Mouse (Mus musculus): ENCODE data around the gene Col23a1. TPM values are rescaled to one million over a fixed set of nuclear protein-coding genes. Genes with fewer than 3 reads are reported as not detected.

Gene Col23a1
- polyA plus RNA-seq, 1 experiment from 2014 or later = 13.3 TPM

- Histone ChIP-seq H3K4me2 (ENCODE audit: low read length) (no peak overlapping the region), H3K4me1 (ENCODE audit: control insufficient read depth in 2 of 2, insufficient read depth in 2 of 2, low read length in 2 of 2) (peaks cover 7 to 9% of the 10 kb centered on the region in 2 experiments; a peak in 3 of 4 replicates), H3K36me3 (ENCODE audit: control insufficient read depth, insufficient read depth, low read length) (no peaks in the 10 kb centered on the region), H3K4me3 (ENCODE audit: control insufficient read depth in 1 of 2, insufficient read depth in 1 of 2, low read depth in 1 of 2, low read length in 2 of 2) (no peak overlapping the region), H3K9ac (ENCODE audit: low read length) (no peak overlapping the region), H3K27me3 (ENCODE audit: control insufficient read depth, insufficient read depth, low read length) (no peaks in the 10 kb centered on the region), H3K9me3 (ENCODE audit: control insufficient read depth, low read length) (no peaks in the 10 kb centered on the region), H3K27ac (replicated peaks in 1 of 2; ENCODE audit: control insufficient read depth in 1 of 2, insufficient read depth in 1 of 2, low read depth in 2 of 2, low read length in 2 of 2) (no peak overlapping the region)
- ATAC-seq (ENCODE audit: insufficient number of reproducible peaks, insufficient read depth, low FRiP score, low read depth) = no peak
- WGBS = 82% methylated on average over 5 of the region's 5 CpGs
Observed at GRCm38 (mm10) chr11:51343728-51344289, 54.1 kb downstream of the Col23a1 start.

GRCm38 (mm10) chr11:51345481-51346465 is 56.1 kb downstream of the Col23a1 start:
- Histone ChIP-seq H3K27me3 (ENCODE audit: control insufficient read depth, insufficient read depth, low read length) (no peaks in the 10 kb centered on the region), H3K4me1 (ENCODE audit: control insufficient read depth in 2 of 2, insufficient read depth in 2 of 2, low read length in 2 of 2) (peaks cover 7 to 9% of the 10 kb centered on the region in 2 experiments; a peak in 3 of 4 replicates), H3K27ac (replicated peaks in 1 of 2; ENCODE audit: control insufficient read depth in 1 of 2, insufficient read depth in 1 of 2, low read depth in 2 of 2, low read length in 2 of 2) (no peak overlapping the region), H3K4me2 (ENCODE audit: low read length) (no peak overlapping the region), H3K9ac (ENCODE audit: low read length) (no peak overlapping the region), H3K36me3 (ENCODE audit: control insufficient read depth, insufficient read depth, low read length) (no peaks in the 10 kb centered on the region), H3K9me3 (ENCODE audit: control insufficient read depth, low read length) (no peaks in the 10 kb centered on the region), H3K4me3 (ENCODE audit: control insufficient read depth in 1 of 2, insufficient read depth in 1 of 2, low read depth in 1 of 2, low read length in 2 of 2) (no peak overlapping the region)
- ATAC-seq (ENCODE audit: insufficient number of reproducible peaks, insufficient read depth, low FRiP score, low read depth) = no peak
- 71% methylated on average over 21 of the region's 21 CpGs for WGBS

GRCm38 (mm10) chr11:51347756-51348155 is 58.0 kb downstream of the Col23a1 start:
- WGBS = 75% methylated on average over 2 of the region's 2 CpGs
- Histone ChIP-seq H3K9me3 (ENCODE audit: control insufficient read depth, low read length) (no peaks in the 10 kb centered on the region), H3K27ac (replicated peaks in 1 of 2; ENCODE audit: control insufficient read depth in 1 of 2, insufficient read depth in 1 of 2, low read depth in 2 of 2, low read length in 2 of 2) (no peak overlapping the region), H3K4me2 (ENCODE audit: low read length) (no peak overlapping the region), H3K27me3 (ENCODE audit: control insufficient read depth, insufficient read depth, low read length) (no peaks in the 10 kb centered on the region), H3K36me3 (ENCODE audit: control insufficient read depth, insufficient read depth, low read length) (no peaks in the 10 kb centered on the region), H3K4me3 (ENCODE audit: control insufficient read depth in 1 of 2, insufficient read depth in 1 of 2, low read depth in 1 of 2, low read length in 2 of 2) (no peak overlapping the region), H3K9ac (ENCODE audit: low read length) (no peak overlapping the region), H3K4me1 (ENCODE audit: control insufficient read depth in 2 of 2, insufficient read depth in 2 of 2, low read length in 2 of 2) (peaks cover 7 to 9% of the 10 kb centered on the region in 2 experiments; a peak in 3 of 4 replicates)
- no peak for ATAC-seq (ENCODE audit: insufficient number of reproducible peaks, insufficient read depth, low FRiP score, low read depth)

DNA sequence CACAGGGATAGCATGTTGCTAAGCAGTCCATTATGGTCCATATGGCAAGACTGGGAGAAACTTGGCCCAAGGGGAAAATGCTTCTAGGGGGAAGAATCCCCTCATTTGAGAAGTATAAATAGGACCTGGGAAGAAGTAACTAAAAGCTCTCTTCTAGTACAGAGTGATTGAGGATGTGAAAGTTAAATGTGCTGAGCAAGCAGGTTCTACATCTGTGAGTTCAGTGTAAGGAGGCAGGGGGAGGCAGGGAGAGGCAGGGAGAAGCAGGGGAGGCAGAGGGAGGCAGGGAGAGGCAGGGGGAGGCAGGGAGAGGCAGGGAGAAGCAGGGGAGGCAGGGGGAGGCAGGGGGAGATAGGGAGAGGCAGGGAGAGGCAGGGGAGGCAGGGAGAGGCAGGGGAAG is 59.9 kb downstream of the Col23a1 start:
- Histone ChIP-seq H3K4me2 (ENCODE audit: low read length) (no peak overlapping the region), H3K4me1 (ENCODE audit: control insufficient read depth in 2 of 2, insufficient read depth in 2 of 2, low read length in 2 of 2) (peaks cover 0 to 6% of the 10 kb centered on the region in 2 experiments; a peak in 1 of 4 replicates), H3K9ac (ENCODE audit: low read length) (no peak overlapping the region), H3K9me3 (ENCODE audit: control insufficient read depth, low read length) (no peaks in the 10 kb centered on the region), H3K36me3 (ENCODE audit: control insufficient read depth, insufficient read depth, low read length) (no peaks in the 10 kb centered on the region), H3K27ac (replicated peaks in 1 of 2; ENCODE audit: control insufficient read depth in 1 of 2, insufficient read depth in 1 of 2, low read depth in 2 of 2, low read length in 2 of 2) (no peak overlapping the region), H3K4me3 (ENCODE audit: control insufficient read depth in 1 of 2, insufficient read depth in 1 of 2, low read depth in 1 of 2, low read length in 2 of 2) (no peak overlapping the region), H3K27me3 (ENCODE audit: control insufficient read depth, insufficient read depth, low read length) (no peaks in the 10 kb centered on the region)
- ATAC-seq (ENCODE audit: insufficient number of reproducible peaks, insufficient read depth, low FRiP score, low read depth) = no peak

- no peaks in the 10 kb centered on the region for H3K36me3 ChIP-seq (ENCODE audit: control insufficient read depth, insufficient read depth, low read length)
- H3K27ac ChIP-seq (replicated peaks in 1 of 2; ENCODE audit: control insufficient read depth in 1 of 2, insufficient read depth in 1 of 2, low read depth in 2 of 2, low read length in 2 of 2) = no peak overlapping the region
- ATAC-seq (ENCODE audit: insufficient number of reproducible peaks, insufficient read depth, low FRiP score, low read depth) = no peak
- no peak overlapping the region for H3K9ac ChIP-seq (ENCODE audit: low read length)
- no peak overlapping the region for H3K4me2 ChIP-seq (ENCODE audit: low read length)
- peaks cover 3% of the 10 kb centered on the region; the same call in 1 of the 2 replicates for H3K27me3 ChIP-seq (ENCODE audit: control insufficient read depth, insufficient read depth, low read length)
- 66% methylated on average over 9 of the region's 9 CpGs for WGBS
- H3K4me1 ChIP-seq (ENCODE audit: control insufficient read depth in 2 of 2, insufficient read depth in 2 of 2, low read length in 2 of 2) = no peaks in the 10 kb centered on the region
- H3K9me3 ChIP-seq (ENCODE audit: control insufficient read depth, low read length) = no peaks in the 10 kb centered on the region
- H3K4me3 ChIP-seq (ENCODE audit: control insufficient read depth in 1 of 2, insufficient read depth in 1 of 2, low read depth in 1 of 2, low read length in 2 of 2) = no peak overlapping the region
Observed at GRCm38 (mm10) chr11:51351151-51351550, 61.4 kb downstream of the Col23a1 start.

- H3K9ac ChIP-seq (ENCODE audit: low read length) = no peak overlapping the region
- no peaks in the 10 kb centered on the region for H3K9me3 ChIP-seq (ENCODE audit: control insufficient read depth, low read length)
- H3K36me3 ChIP-seq (ENCODE audit: control insufficient read depth, insufficient read depth, low read length) = no peaks in the 10 kb centered on the region
- no peak overlapping the region for H3K4me3 ChIP-seq (ENCODE audit: control insufficient read depth in 1 of 2, insufficient read depth in 1 of 2, low read depth in 1 of 2, low read length in 2 of 2)
- no peak overlapping the region for H3K4me2 ChIP-seq (ENCODE audit: low read length)
- ATAC-seq (ENCODE audit: insufficient number of reproducible peaks, insufficient read depth, low FRiP score, low read depth) = no peak
- WGBS = 60% methylated on average over 5 of the region's 5 CpGs
- no peaks in the 10 kb centered on the region for H3K4me1 ChIP-seq (ENCODE audit: control insufficient read depth in 2 of 2, insufficient read depth in 2 of 2, low read length in 2 of 2)
- no peak overlapping the region for H3K27ac ChIP-seq (replicated peaks in 1 of 2; ENCODE audit: control insufficient read depth in 1 of 2, insufficient read depth in 1 of 2, low read depth in 2 of 2, low read length in 2 of 2)
- peaks cover 3% of the 10 kb centered on the region; the same call in 1 of the 2 replicates for H3K27me3 ChIP-seq (ENCODE audit: control insufficient read depth, insufficient read depth, low read length)
Observed at GRCm38 (mm10) chr11:51351841-51352240, 62.1 kb downstream of the Col23a1 start.

DNA sequence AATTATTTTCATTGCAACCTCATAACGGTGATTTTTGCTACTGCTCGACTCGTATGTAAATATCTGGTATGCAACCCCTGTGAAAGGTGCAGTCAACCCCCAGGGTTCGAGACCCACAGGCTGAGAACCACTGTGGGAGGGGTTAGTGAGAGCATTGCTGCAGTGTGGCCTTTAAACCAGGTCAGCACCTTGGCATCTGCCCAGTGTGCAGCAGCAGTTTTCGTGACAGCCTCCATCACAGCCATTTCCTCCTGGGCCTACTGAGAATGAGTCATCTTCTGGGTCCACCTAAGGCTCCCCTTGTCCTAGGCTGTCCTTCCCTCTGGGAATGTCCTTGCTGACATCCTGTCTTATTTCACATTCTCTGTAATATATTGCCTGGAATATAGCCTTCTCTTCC is 64.0 kb downstream of the Col23a1 start:
- 77% methylated on average over 5 of the region's 5 CpGs for WGBS
- H3K4me2 ChIP-seq (ENCODE audit: low read length) = no peak overlapping the region
- H3K9me3 ChIP-seq (ENCODE audit: control insufficient read depth, low read length) = no peaks in the 10 kb centered on the region
- no peak for ATAC-seq (ENCODE audit: insufficient number of reproducible peaks, insufficient read depth, low FRiP score, low read depth)
- no peak overlapping the region for H3K4me3 ChIP-seq (ENCODE audit: control insufficient read depth in 1 of 2, insufficient read depth in 1 of 2, low read depth in 1 of 2, low read length in 2 of 2)
- H3K4me1 ChIP-seq (ENCODE audit: control insufficient read depth in 2 of 2, insufficient read depth in 2 of 2, low read length in 2 of 2) = no peaks in the 10 kb centered on the region
- H3K9ac ChIP-seq (ENCODE audit: low read length) = no peak overlapping the region
- H3K36me3 ChIP-seq (ENCODE audit: control insufficient read depth, insufficient read depth, low read length) = no peaks in the 10 kb centered on the region
- H3K27me3 ChIP-seq (ENCODE audit: control insufficient read depth, insufficient read depth, low read length) = peaks cover 3% of the 10 kb centered on the region; the same call in 1 of the 2 replicates
- H3K27ac ChIP-seq (replicated peaks in 1 of 2; ENCODE audit: control insufficient read depth in 1 of 2, insufficient read depth in 1 of 2, low read depth in 2 of 2, low read length in 2 of 2) = no peak overlapping the region
